Mouse (Mus musculus): ENCODE measurements around the gene Mta2. TPM values are rescaled to one million over a fixed set of nuclear protein-coding genes. Genes with fewer than 3 reads are reported as not detected.

Mta2 gene
- polyA plus RNA-seq, 1 experiment: 79.6 TPM

DNA sequence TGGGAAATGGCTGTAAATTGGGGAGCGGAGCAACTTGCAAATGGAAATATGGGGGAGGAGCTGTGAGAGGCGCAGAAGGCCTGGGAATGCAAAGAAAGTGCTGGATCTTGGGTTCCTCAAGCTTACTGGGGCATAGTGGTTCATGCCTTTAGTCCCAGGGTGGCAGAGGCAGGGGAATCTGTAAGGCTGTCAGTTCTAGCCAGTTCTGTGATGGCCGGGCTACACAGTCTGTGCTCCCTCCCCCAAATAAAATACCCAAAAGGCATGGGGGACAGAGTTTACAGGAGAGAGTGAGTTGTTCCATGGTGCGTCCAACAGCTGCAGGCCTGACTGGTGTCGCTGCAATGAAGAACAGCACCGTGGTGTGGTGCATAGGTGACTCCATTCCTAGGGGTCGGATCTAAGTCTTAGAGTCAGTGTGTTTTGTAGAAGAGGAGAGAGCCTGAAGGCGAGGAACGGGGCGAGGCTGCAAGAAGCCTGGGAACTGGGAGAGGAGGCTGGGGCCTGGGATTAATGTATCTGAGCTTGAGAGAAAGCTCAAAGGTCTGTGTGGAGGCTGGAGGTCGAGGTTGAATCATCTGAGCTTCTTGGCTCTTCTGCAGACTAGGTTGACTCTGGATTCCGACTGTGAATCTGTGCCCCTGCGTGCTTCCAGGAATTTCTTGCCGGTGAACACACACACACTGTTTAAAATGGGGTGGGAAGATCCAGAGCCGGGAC is 46.8 kb downstream of the Mta2 start:
- H3K27me3 ChIP-seq (ENCODE audit: control insufficient read depth, insufficient read depth, low read length): peaks cover 7% of the 10 kb centered on the region; the same call in 1 of the 2 replicates
- H3K27ac ChIP-seq (ENCODE audit: control insufficient read depth, insufficient read depth, low read length): no peak overlapping the region
- H3K36me3 ChIP-seq (ENCODE audit: control insufficient read depth, insufficient read depth, low read length): no peaks in the 10 kb centered on the region
- no peak for DNase-seq
- 81% methylated on average over 15 of the region's 15 CpGs for WGBS
- H3K4me3 ChIP-seq (ENCODE audit: control insufficient read depth, insufficient read depth, low read length): 0 out of 2 replicates have a peak overlapping the region, but pooled peaks have one; percentile 53
- TF ChIP-seq POLR2A (IDR thresholded peaks at IDR 0.05; ENCODE audit: control insufficient read depth, extremely low read depth, insufficient read depth, low read length, poor library complexity): no peak
- TF ChIP-seq CTCF (IDR thresholded peaks at IDR 0.05; ENCODE audit: borderline replicate concordance, control insufficient read depth, extremely low read depth, insufficient read depth, low read length, poor library complexity): no peak
- H3K4me1 ChIP-seq (replicated peaks; ENCODE audit: control insufficient read depth, insufficient read depth, low read length): peaks cover 21% of the 10 kb centered on the region

DNA sequence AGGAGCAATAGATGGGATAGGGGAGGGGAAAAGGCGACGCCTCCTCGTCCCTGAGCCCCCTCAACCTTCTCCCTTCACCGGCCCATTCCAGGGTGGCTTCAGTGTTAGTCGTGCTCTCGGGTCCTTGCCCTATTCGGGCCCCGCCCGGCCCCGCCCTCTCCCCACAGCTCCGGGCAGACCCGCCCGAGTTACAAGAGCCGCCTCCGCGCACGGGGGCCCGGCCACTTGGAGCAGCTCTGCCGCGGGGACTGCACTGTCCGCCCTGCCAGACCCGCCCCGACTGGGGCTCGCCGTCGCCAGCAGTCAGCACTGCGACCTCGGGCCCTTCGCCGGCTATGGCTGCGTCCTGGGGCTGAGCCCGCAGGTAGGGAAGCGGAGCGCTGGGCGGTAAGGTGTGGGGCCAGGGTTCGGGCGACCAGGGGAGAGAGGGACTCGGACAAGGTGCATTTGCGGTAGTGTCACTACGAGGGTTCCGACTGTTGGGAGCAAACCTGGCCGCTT is 47.4 kb downstream of the Mta2 start, which contains the start of gene Ahnak:
Ahnak (plus strand) TSS at position 219 of the 501 bp plus-strand sequence.
- peak; percentile 11 for DNase-seq
- 4% methylated on average over 42 of the region's 42 CpGs for WGBS
- Histone ChIP-seq H3K4me3 (ENCODE audit: control insufficient read depth, insufficient read depth, low read length) (peak within 1 kb of the TSS; percentile 53), H3K27ac (ENCODE audit: control insufficient read depth, insufficient read depth, low read length) (no peak within 1 kb of the TSS), H3K27me3 (ENCODE audit: control insufficient read depth, insufficient read depth, low read length) (peaks cover 7% of the 10 kb centered on the region; the same call in 1 of the 2 replicates), H3K36me3 (ENCODE audit: control insufficient read depth, insufficient read depth, low read length) (no peaks in the 10 kb centered on the region), H3K4me1 (replicated peaks; ENCODE audit: control insufficient read depth, insufficient read depth, low read length) (peaks cover 18% of the 10 kb centered on the region)
- TF ChIP-seq POLR2A (IDR thresholded peaks at IDR 0.05; ENCODE audit: control insufficient read depth, extremely low read depth, insufficient read depth, low read length, poor library complexity): no peak
- no peak for TF ChIP-seq CTCF (IDR thresholded peaks at IDR 0.05; ENCODE audit: borderline replicate concordance, control insufficient read depth, extremely low read depth, insufficient read depth, low read length, poor library complexity)

DNA sequence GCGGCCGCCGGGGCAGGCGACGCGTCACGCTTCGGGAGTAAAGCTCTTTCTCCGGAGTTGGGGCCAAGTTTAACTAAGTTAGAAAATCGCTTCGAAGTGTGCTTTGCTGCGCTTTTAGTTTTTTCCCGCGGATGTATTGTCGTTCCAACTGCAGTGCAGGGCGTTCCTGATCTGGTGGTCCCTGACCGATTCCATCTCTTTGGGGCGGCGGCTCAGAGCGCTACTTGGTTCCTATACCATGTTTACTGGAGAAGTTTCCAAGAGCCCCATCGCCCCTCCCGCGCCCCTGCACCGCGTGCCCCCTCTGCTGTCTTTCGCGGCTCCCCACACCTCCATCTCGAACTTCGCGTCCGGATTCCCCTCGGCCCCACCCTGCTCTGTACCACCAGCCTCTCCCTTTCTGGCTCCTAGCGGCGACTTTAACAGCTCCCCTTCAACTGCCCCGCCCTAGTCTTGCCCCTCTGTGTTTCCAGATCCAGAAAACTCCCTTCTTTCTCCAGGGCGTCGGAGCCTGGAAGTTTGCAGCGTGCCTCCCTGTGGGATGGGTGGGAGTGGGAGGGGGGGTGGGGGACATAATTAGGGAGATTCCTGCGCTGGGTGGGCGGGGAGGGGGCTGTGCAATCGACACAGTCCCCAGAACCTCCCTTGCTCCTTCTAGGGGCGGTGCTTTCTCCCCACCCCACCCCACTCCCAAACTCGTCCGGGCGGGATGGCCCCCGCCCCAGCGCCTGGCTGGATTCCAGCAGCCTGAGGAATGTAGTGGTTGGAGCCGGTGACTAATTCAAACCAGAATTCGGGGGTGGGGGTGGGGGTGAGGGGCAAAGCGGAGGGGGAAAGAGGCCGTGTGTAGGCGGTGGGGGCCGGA is 48.1 kb downstream of the Mta2 start:
- peaks cover 7% of the 10 kb centered on the region; the same call in 1 of the 2 replicates for H3K27me3 ChIP-seq (ENCODE audit: control insufficient read depth, insufficient read depth, low read length)
- WGBS: under 1% methylated on average over 53 of the region's 53 CpGs

DNA sequence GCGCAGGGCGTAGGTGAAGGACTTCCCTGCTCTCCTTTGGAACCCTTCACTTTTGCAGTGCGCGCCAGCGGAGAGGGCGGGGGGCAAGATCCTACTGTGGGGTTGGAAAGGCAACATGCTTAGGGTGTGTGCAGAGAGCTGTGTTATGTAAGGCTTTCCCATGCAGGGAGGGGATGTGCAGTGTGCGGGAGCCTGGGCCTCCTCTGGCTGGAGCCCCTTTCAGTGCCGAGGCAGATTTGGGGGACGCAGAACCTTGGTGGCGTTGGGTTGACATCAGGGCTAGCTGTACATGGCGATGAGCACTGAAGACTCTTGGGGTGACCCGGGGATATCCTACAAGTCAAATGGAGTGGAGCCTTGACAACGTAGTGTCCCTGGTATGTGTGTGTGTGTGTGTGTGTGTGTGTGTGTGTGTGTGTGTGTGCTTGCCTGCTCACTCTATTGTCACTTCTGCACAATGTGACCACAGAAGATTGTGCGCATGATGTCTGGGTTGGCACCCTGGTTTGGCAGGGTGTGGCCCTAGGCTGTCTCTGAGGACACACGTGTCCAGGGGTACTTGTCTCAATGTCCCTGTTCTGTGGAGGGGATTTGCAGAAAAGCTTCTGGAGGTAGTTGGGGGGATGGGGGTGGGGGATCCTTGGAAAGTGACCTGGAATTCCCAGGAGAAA is 48.9 kb downstream of the Mta2 start:
- Histone ChIP-seq H3K36me3 (ENCODE audit: control insufficient read depth, insufficient read depth, low read length) (no peaks in the 10 kb centered on the region), H3K27ac (ENCODE audit: control insufficient read depth, insufficient read depth, low read length) (no peak overlapping the region), H3K27me3 (ENCODE audit: control insufficient read depth, insufficient read depth, low read length) (peaks cover 7% of the 10 kb centered on the region; the same call in 1 of the 2 replicates), H3K4me1 (replicated peaks; ENCODE audit: control insufficient read depth, insufficient read depth, low read length) (peaks cover 11% of the 10 kb centered on the region), H3K4me3 (ENCODE audit: control insufficient read depth, insufficient read depth, low read length) (peak overlapping the region; percentile 4)
- no peak for DNase-seq
- 42% methylated on average over 15 of the region's 15 CpGs for WGBS
- no peak for TF ChIP-seq CTCF (IDR thresholded peaks at IDR 0.05; ENCODE audit: borderline replicate concordance, control insufficient read depth, extremely low read depth, insufficient read depth, low read length, poor library complexity)
- no peak for TF ChIP-seq POLR2A (IDR thresholded peaks at IDR 0.05; ENCODE audit: control insufficient read depth, extremely low read depth, insufficient read depth, low read length, poor library complexity)

More for the DNA sequence above, 48.1 kb downstream of the Mta2 start:
- no peak for TF ChIP-seq CTCF (IDR thresholded peaks at IDR 0.05; ENCODE audit: borderline replicate concordance, control insufficient read depth, extremely low read depth, insufficient read depth, low read length, poor library complexity)
- TF ChIP-seq POLR2A (IDR thresholded peaks at IDR 0.05; ENCODE audit: control insufficient read depth, extremely low read depth, insufficient read depth, low read length, poor library complexity): no peak
- Histone ChIP-seq H3K36me3 (ENCODE audit: control insufficient read depth, insufficient read depth, low read length) (no peaks in the 10 kb centered on the region), H3K4me3 (ENCODE audit: control insufficient read depth, insufficient read depth, low read length) (peak overlapping the region; percentile 53), H3K27ac (ENCODE audit: control insufficient read depth, insufficient read depth, low read length) (no peak overlapping the region), H3K4me1 (replicated peaks; ENCODE audit: control insufficient read depth, insufficient read depth, low read length) (peaks cover 12% of the 10 kb centered on the region)
- DNase-seq: peak; percentile 39

DNA sequence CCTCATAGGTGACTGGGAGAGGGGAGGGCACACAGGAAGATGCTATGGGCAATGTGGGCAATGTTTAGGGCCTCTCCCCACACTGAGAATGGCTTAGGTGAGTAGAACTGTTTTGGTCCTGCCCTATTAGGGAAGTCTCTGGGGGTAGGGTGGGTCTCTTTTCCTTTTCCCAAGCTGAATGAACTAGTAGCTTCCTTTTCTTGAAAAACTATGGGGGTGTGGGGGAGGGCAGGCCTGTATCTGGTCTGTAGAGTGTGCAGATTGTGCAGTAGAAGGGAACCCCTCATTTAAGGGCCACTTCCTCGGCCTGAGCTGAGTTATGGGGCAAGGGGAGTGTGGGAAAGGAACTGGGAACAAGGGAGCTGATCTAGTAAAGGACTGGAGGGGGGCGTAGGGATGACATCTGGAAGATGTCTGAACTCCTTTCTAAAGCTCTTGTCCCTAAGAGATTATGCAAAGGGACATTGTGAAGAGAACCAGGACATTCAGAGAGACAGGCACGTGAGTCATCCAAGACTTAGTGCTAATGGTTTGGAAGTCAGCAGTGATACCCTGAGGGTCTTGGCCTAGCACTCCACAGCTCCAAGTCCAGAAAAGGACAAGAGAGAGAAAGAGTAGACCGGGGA is 49.7 kb downstream of the Mta2 start:
- no peaks in the 10 kb centered on the region for H3K36me3 ChIP-seq (ENCODE audit: control insufficient read depth, insufficient read depth, low read length)
- WGBS: 84% methylated on average over 4 of the region's 4 CpGs
- no peak for DNase-seq
- H3K27ac ChIP-seq (ENCODE audit: control insufficient read depth, insufficient read depth, low read length): no peak overlapping the region
- H3K4me1 ChIP-seq (replicated peaks; ENCODE audit: control insufficient read depth, insufficient read depth, low read length): peaks cover 11% of the 10 kb centered on the region
- H3K4me3 ChIP-seq (ENCODE audit: control insufficient read depth, insufficient read depth, low read length): no peak overlapping the region
- TF ChIP-seq CTCF (IDR thresholded peaks at IDR 0.05; ENCODE audit: borderline replicate concordance, control insufficient read depth, extremely low read depth, insufficient read depth, low read length, poor library complexity) (no peak), POLR2A (IDR thresholded peaks at IDR 0.05; ENCODE audit: control insufficient read depth, extremely low read depth, insufficient read depth, low read length, poor library complexity) (no peak)
- peaks cover 7% of the 10 kb centered on the region; the same call in 1 of the 2 replicates for H3K27me3 ChIP-seq (ENCODE audit: control insufficient read depth, insufficient read depth, low read length)

Data from thymus, adult 2 months (tissue).